Mouse (Mus musculus): ENCODE measurements around the gene 1110025L11Rik.
"Not testable (repeated sequence)": the region's sequence is repeated elsewhere in the genome, so short reads cannot be mapped to it uniquely, and the experiment has no call there.

The 1110025L11Rik gene

DNA sequence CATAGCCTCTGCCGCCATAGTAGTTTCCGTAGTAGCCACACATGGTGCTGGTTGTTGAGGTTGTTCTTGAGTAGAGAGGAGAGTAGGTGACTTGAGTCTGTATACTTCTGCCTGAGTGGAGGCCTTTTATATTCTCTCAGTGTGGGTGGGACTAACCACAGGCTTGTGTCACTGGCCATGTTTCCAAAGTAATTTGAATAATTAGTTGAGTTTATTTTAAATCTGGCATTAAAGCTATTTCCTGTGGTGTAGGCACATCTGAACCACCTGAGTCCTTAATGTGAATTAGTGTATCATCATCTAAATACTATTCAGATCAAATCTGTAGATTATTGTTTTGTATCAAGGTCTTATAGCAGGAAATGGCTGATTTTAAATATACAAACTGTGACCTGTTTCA, at the start of gene 1110025L11Rik:
1110025L11Rik (minus strand) TSS at position 101 of the 400 bp plus-strand sequence.
- not testable (repeated sequence) for DNase-seq

DNA sequence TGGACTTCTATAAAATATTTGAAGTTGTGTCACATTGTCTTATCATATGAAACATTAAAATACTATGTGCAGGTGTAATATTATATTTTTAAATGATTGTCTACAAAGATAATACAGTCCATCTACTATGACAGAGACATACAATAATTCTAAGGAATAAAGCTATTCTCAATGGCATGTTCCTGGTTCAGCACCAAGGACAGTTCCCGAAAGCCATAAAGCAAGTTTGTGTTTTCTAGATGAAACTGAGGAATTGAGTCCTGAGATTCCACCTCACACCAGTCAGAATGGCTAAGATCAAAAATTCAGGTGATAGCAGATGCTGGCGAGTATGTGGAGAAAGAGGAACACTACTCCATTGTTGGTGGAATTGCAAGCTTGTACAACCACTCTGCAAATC, 7.2 kb upstream of the 1110025L11Rik start:
- not testable (repeated sequence) for DNase-seq

DNA sequence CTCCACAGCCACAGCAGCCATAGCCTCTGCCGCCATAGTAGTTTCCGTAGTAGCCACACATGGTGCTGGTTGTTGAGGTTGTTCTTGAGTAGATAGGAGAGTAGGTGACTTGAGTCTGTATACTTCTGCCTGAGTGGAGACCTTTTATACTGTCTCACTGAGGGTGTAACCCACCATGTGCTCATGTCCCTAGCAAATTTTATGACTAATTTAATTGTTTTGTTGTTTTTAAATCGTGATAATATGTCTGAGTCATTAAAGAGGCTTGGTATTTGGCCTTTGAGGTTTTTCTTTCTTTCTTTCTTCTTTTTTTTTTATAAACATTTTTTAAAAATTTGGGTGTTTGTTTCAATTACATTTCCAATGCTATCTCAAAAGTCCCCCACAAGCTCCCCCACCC, 16.0 kb downstream of the 1110025L11Rik start, which contains the start of gene Krtap6-5:
Krtap6-5 (minus strand) TSS at position 101 of the 400 bp plus-strand sequence.
- DNase-seq: no peak

DNA sequence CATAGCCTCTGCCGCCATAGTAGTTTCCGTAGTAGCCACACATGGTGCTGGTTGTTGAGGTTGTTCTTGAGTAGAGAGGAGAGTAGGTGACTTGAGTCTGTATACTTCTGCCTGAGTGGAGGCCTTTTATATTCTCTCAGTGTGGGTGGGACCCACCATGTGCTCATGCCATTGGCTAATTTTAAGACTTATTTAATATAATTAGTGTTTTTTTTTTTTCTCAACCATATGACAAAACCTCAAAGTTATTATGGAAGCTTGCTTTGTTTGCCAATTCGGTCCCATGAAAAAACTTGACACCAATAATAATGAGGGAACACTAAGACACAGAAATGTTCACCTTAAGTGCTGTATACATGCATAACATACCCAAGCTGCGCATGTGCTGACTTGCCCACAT, 22.4 kb downstream of the 1110025L11Rik start, which contains the start of gene Gm10228:
Gm10228 (minus strand) TSS at position 101 of the 400 bp plus-strand sequence.
- not testable (repeated sequence) for DNase-seq

DNA sequence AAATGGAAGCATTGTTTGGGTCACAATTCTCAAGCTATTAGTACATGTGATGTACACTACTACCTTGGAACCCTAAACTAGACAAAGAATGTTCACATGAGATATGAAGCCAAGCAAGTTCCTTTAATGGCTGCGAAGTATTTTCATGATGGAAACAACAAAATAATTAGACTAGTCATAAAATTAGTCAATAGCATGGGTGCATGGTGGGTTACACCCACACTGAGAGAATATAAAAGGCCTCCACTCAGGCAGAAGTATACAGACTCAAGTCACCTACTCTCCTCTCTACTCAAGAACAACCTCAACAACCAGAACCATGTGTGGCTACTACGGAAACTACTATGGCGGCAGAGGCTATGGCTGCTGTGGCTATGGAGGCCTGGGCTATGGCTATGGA, 32.4 kb downstream of the 1110025L11Rik start, which contains the start of gene Krtap6-1:
Krtap6-1 (plus strand) TSS at position 301 of the 400 bp plus-strand sequence.
- not testable (repeated sequence) for DNase-seq

DNA sequence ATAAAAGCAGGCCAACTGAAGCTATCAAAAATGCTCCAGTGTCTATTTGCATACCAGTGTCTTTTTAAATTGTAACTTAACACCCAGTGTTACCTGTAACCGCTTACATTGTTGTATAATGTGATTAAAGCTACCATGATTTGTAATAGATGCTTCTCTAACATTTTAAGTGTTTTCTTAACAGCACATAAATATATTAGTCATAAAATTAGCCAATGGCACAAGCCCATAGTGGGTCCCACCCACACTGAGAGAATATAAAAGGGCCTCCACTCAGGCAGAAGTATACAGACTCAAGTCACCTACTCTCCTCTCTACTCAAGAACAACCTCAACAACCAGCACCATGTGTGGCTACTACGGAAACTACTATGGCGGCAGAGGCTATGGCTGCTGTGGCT, 48.8 kb downstream of the 1110025L11Rik start, which contains the start of gene Gm10229:
Gm10229 (plus strand) TSS at position 301 of the 400 bp plus-strand sequence.
- DNase-seq: not testable (repeated sequence)

DNA sequence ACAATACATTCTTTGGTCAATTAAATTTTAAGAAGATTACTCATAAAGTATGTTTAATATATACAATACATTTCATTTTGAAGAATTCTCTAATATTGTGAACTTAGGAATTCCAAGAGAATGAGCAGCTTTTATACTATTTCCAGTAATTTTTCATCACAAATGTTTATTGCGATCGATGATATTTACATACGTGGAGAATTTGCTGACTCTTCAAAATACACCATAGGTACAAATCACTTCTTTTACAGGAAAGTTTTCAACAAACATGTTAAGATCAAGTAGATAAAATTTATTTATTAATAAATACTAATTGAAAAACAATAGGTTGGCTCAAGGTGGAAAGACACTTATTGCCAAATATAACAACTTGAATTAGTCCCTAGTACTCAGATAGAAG, 49.8 kb downstream of the 1110025L11Rik start:
- no peak for DNase-seq

All from lung, postnatal 4 days (tissue).